Mouse (Mus musculus): ENCODE measurements at regions not wholly inside any gene's neighbourhood (a gene's known extent, or its start where the extent isn't known, plus 50 kb on each side); places are given as distances from the start of the nearest gene placed in this dataset.
A peak's percentile ranks its signal among the peaks of the same experiment; 100 is the strongest.
"Not testable (repeated sequence)": the region's sequence is repeated elsewhere in the genome, so short reads cannot be mapped to it uniquely, and the experiment has no call there.

DNA sequence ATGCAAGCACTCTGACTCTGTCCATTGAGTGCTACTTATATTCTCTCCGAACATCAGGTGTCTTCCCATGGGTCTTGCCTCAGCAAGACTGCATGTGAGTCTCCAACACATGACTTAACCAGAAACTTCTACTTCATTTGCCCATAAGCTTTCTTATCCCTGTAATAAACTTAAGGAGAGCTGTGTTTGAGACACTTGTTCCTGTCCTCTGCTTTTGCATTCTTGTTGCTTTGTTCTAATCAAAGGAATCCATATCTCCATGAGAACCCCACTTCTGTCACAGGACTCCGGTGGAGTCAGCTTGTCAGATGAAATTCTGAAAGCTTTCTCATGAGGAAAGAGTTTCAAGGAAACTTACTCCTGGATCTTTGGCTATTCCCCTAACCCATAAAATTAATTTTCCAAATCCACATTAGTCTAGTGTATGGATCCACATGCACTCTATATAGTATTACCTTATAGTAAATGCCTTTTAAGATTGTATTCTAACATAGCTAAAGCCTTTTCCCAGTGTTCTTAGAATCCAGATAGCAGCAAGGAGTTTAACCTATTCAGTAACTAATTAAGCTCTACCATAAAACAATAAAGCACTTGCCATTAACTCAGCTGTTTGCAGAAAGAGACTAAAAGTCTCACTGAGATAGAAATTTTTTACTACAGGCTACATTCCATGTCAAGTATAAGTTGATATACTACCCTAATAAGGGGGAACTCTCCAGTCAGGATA is 397.4 kb downstream of the Grxcr1 start:
- not testable (repeated sequence) for H3K4me1 ChIP-seq (ENCODE audit: control insufficient read depth, insufficient read depth, low read length); H3K9ac ChIP-seq (ENCODE audit: low read depth, low read length); H3K4me2 ChIP-seq (ENCODE audit: low read depth, low read length); H3K27me3 ChIP-seq (replicated peaks; ENCODE audit: control insufficient read depth, insufficient read depth, low read length); H3K9me3 ChIP-seq (ENCODE audit: control insufficient read depth, low read length); H3K36me3 ChIP-seq (ENCODE audit: control insufficient read depth, insufficient read depth, low read length); H3K4me3 ChIP-seq (ENCODE audit: low read length)
- peak overlapping the region; percentile 68 for H3K27ac ChIP-seq (ENCODE audit: low read length)
- WGBS: 75% methylated on average over 2 of the region's 2 CpGs
- peak; percentile 90 for ATAC-seq

DNA sequence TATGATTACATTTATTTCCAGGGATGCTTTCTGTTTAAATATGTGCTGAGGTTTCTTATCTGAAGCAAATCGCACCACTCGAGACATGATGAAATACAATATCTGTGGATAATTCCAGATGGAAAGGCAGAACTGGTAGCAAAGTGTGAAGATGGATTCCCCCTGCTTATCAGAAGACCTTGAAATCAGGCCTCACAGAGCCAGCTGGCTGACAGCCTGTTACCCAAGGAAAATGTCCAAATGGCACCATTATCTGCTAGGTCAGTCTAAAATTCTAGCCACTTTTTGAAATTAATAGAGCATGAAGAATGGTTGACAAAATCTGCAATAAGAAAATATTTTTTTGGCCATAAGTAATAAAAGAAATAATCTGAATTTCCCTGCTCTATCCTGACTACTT is 438.5 kb downstream of the Grxcr1 start:
- WGBS: 73% methylated on average over 2 of the region's 2 CpGs
- H3K27me3 ChIP-seq (replicated peaks; ENCODE audit: control insufficient read depth, insufficient read depth, low read length): no peaks in the 10 kb centered on the region
- no peak for ATAC-seq
- H3K4me2 ChIP-seq (ENCODE audit: low read depth, low read length): no peak overlapping the region
- no peak overlapping the region for H3K4me3 ChIP-seq (ENCODE audit: low read length)
- no peaks in the 10 kb centered on the region for H3K4me1 ChIP-seq (ENCODE audit: control insufficient read depth, insufficient read depth, low read length)
- H3K27ac ChIP-seq (ENCODE audit: low read length): no peak overlapping the region
- no peaks in the 10 kb centered on the region for H3K9me3 ChIP-seq (ENCODE audit: control insufficient read depth, low read length)
- no peak overlapping the region for H3K9ac ChIP-seq (ENCODE audit: low read depth, low read length)
- no peaks in the 10 kb centered on the region for H3K36me3 ChIP-seq (ENCODE audit: control insufficient read depth, insufficient read depth, low read length)

DNA sequence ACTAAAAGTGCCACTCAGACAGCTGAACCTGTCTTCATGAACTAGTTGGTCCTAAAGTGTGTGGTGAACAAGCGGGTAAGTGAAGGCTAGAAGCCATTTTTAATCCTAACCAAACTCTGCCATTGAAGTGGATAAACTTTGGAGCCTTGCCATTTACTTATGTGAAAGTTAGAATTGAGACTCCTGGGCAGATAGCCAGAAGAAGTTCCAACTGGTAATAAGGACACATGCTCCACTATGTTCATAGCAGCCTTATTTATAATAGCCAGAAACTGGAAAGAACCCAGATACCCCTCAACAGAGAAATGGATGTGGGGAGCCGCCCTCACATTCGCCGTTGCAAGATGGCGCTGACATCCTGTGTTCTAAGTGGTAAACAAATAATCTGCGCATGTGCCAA is 439.7 kb downstream of the Grxcr1 start:
- not testable (repeated sequence) for H3K9ac ChIP-seq (ENCODE audit: low read depth, low read length); H3K36me3 ChIP-seq (ENCODE audit: control insufficient read depth, insufficient read depth, low read length)
- 71% methylated on average over 5 of the region's 6 CpGs for WGBS

More for the DNA sequence above, 439.7 kb downstream of the Grxcr1 start:
- H3K27me3 ChIP-seq (replicated peaks; ENCODE audit: control insufficient read depth, insufficient read depth, low read length); H3K4me2 ChIP-seq (ENCODE audit: low read depth, low read length); H3K27ac ChIP-seq (ENCODE audit: low read length); H3K4me3 ChIP-seq (ENCODE audit: low read length); H3K9me3 ChIP-seq (ENCODE audit: control insufficient read depth, low read length); ATAC-seq; H3K4me1 ChIP-seq (ENCODE audit: control insufficient read depth, insufficient read depth, low read length): not testable (repeated sequence)
